Mouse (Mus musculus) gastrocnemius, postnatal 10 days (tissue): ENCODE measurements around the gene Cacna1b. TPM values are rescaled to one million over a fixed set of nuclear protein-coding genes. Genes with fewer than 3 reads are reported as not detected.

Experiments
- total RNA-seq, 2 experiments: library from RNA; stranded (reverse); gene quantifications; 2 replicates each; pipeline ENCODE4 v1.2.3; 2021

The Cacna1b gene
- total RNA-seq, 2 experiments from 2014 or later, result 0.34 to 0.45 TPM

Other genes with a start within 250 kb of the Cacna1b start
- 10 to 100 TPM; 36.3 to 48.6 TPM for gene Ehmt1, start 156.5 kb upstream of the Cacna1b start, total RNA-seq
- 1 to 10 TPM; 7.3 to 9.4 TPM for gene Arrdc1, start 172.1 kb upstream of the Cacna1b start, total RNA-seq
- 10 to 100 TPM; 21.1 to 21.8 TPM for gene Zmynd19, start 186.6 kb upstream of the Cacna1b start, total RNA-seq
- gene Dph7, start 199.2 kb upstream of the Cacna1b start, total RNA-seq, result 1 to 10 TPM; 5.6 to 8.6 TPM
- 10 to 100 TPM; 47.5 to 53.0 TPM for gene Mrpl41, start 211.9 kb upstream of the Cacna1b start, total RNA-seq
- 10 to 100 TPM; 18.0 to 19.3 TPM for gene Pnpla7, start 212.9 kb upstream of the Cacna1b start, total RNA-seq